Comparison of ENCODE assay signal across 8 mouse cellular contexts in genomic region chr13:112464626-112465287, GRCm38 (mm10). TPM values are rescaled to one million over a fixed set of nuclear protein-coding genes. Genes with fewer than 3 reads are reported as not detected.
DNase-seq lines count a peak whose midpoint lies in the region; ATAC-seq and TF ChIP-seq lines count a peak whose summit lies in the region.

No protein-coding gene starts in this region.

- no peaks in the 10 kb centered on the region for H3K9me3 ChIP-seq in embryonic facial prominence, embryonic 11.5 days (replicated peaks; ENCODE audit: control insufficient read depth, low read length)
- H3K9me3 ChIP-seq in hindbrain, embryonic 10.5 days: no peaks in the 10 kb centered on the region
- no peaks in the 10 kb centered on the region for H3K9me3 ChIP-seq in liver, embryonic 11.5 days (ENCODE audit: control insufficient read depth, low read length)

- DNase-seq in gastrocnemius, postnatal 14 days: peak; percentile 19
- DNase-seq in gastrocnemius, postnatal 25 days: no peak
- DNase-seq in embryonic facial prominence, embryonic 11.5 days (ENCODE audit: low spot score): peak; percentile 30
- DNase-seq in hindbrain, embryonic 10.5 days (ENCODE audit: low spot score): no peak
- peak; percentile 36 for DNase-seq in liver, embryonic 11.5 days (ENCODE audit: low spot score)

- no peak for TF ChIP-seq POLR2A in olfactory bulb, adult 2 months (IDR thresholded peaks at IDR 0.05; ENCODE audit: insufficient read depth, low read depth, low read length)

- intact Hi-C loops in gastrocnemius, postnatal 14 days (cut with DNase I; ENCODE audit: low total_unique reads): no loop called here

- peak overlapping the region; percentile 52 for H3K4me2 ChIP-seq in embryonic facial prominence, embryonic 11.5 days (ENCODE audit: low read depth, low read length)
- peak overlapping the region; percentile 73 for H3K4me2 ChIP-seq in liver, embryonic 11.5 days

- TF ChIP-seq CTCF in olfactory bulb, adult 2 months (IDR thresholded peaks at IDR 0.05; ENCODE audit: insufficient read depth, low read depth, low read length): no peak

- WGBS in embryonic facial prominence, embryonic 11.5 days: 5% methylated on average over 18 of the region's 18 CpGs
- WGBS in hindbrain, embryonic 10.5 days: 7% methylated on average over 18 of the region's 18 CpGs
- 5% methylated on average over 18 of the region's 18 CpGs for WGBS in liver, embryonic 11.5 days
- 2% methylated on average over 18 of the region's 18 CpGs for WGBS in olfactory bulb, adult 2 months

- no peaks in the 10 kb centered on the region for H3K36me3 ChIP-seq in embryonic facial prominence, embryonic 11.5 days (replicated peaks; ENCODE audit: control insufficient read depth, insufficient read depth, low read depth, low read length)
- no peaks in the 10 kb centered on the region for H3K36me3 ChIP-seq in hindbrain, embryonic 10.5 days
- no peaks in the 10 kb centered on the region for H3K36me3 ChIP-seq in liver, embryonic 11.5 days (ENCODE audit: control insufficient read depth, insufficient read depth, low read length)

- no peak overlapping the region for H3K27ac ChIP-seq in embryonic facial prominence, embryonic 11.5 days (replicated peaks; ENCODE audit: low read depth, low read length)
- peak overlapping the region; percentile 95 for H3K27ac ChIP-seq in hindbrain, embryonic 10.5 days
- no peak overlapping the region for H3K27ac ChIP-seq in liver, embryonic 11.5 days (ENCODE audit: low read depth, low read length)
- peak overlapping the region; percentile 11; the same call in 1 of the 2 replicates for H3K27ac ChIP-seq in olfactory bulb, adult 2 months (ENCODE audit: insufficient read depth, low read depth, low read length)

- no peak for ATAC-seq in embryonic facial prominence, embryonic 11.5 days (replicated peaks; ENCODE audit: insufficient number of reproducible peaks, low FRiP score, low TSS enrichment, low read depth)
- ATAC-seq in liver, embryonic 11.5 days (replicated peaks; ENCODE audit: low FRiP score): no peak
- ATAC-seq in frontal cortex, adult (ENCODE audit: low TSS enrichment): no peak
- ATAC-seq in erythroid progenitor cell, adult 5-6 weeks (replicated peaks; ENCODE audit: low FRiP score, poor library complexity, severe bottlenecking): no peak

- peak overlapping the region; percentile 93 for H3K9ac ChIP-seq in embryonic facial prominence, embryonic 11.5 days (replicated peaks; ENCODE audit: low read length)
- peak overlapping the region; percentile 80 for H3K9ac ChIP-seq in liver, embryonic 11.5 days (ENCODE audit: low read depth, low read length)

- peak overlapping the region; percentile 78 for H3K4me3 ChIP-seq in embryonic facial prominence, embryonic 11.5 days (ENCODE audit: low read depth, low read length)
- peak overlapping the region; percentile 85 for H3K4me3 ChIP-seq in hindbrain, embryonic 10.5 days
- H3K4me3 ChIP-seq in liver, embryonic 11.5 days (ENCODE audit: low read depth, low read length): peak overlapping the region; percentile 81
- H3K4me3 ChIP-seq in olfactory bulb, adult 2 months (ENCODE audit: insufficient read depth, low read depth, low read length): peak overlapping the region; percentile 70

- H3K27me3 ChIP-seq in embryonic facial prominence, embryonic 11.5 days (ENCODE audit: control insufficient read depth, insufficient read depth, low read length): no peaks in the 10 kb centered on the region
- H3K27me3 ChIP-seq in hindbrain, embryonic 10.5 days (ENCODE audit: insufficient read depth, poor library complexity, severe bottlenecking): peaks cover 4% of the 10 kb centered on the region; the same call in 1 of the 2 replicates
- H3K27me3 ChIP-seq in liver, embryonic 11.5 days (replicated peaks; ENCODE audit: control insufficient read depth, insufficient read depth, low read length): no peaks in the 10 kb centered on the region

- no peaks in the 10 kb centered on the region for H3K4me1 ChIP-seq in embryonic facial prominence, embryonic 11.5 days (ENCODE audit: control insufficient read depth, insufficient read depth, low read length)
- H3K4me1 ChIP-seq in hindbrain, embryonic 10.5 days (replicated peaks): peaks cover 27% of the 10 kb centered on the region
- H3K4me1 ChIP-seq in liver, embryonic 11.5 days (replicated peaks; ENCODE audit: control insufficient read depth, insufficient read depth, low read length): peaks cover 13% of the 10 kb centered on the region
- peaks cover 4% of the 10 kb centered on the region; the same call in 1 of the 2 replicates for H3K4me1 ChIP-seq in olfactory bulb, adult 2 months (ENCODE audit: control insufficient read depth, insufficient read depth, low read length)

RNA-seq across cellular contexts. Expression of gene Il6st, which starts 0.9 kb away (rescaled TPM):
- 100 to 1,000 TPM; 112 to 121 TPM for total RNA-seq in gastrocnemius, postnatal 14 days (2021)
- total RNA-seq in gastrocnemius, postnatal 25 days (2021): 100 to 1,000 TPM; 131 to 142 TPM
- polyA plus RNA-seq in embryonic facial prominence, embryonic 11.5 days (2014; fragmentation: Nextera tagmentation; extraction: Ambion mirVana): 25.8 and 33.0 TPM in 2 replicates
- 22.8 and 24.5 TPM in 2 replicates for polyA plus RNA-seq in hindbrain, embryonic 10.5 days (2016; fragmentation: Nextera tagmentation; extraction: Ambion mirVana)
- polyA plus RNA-seq in liver, embryonic 11.5 days (2014; fragmentation: Nextera tagmentation; extraction: Ambion mirVana): 12.4 and 14.0 TPM in 2 replicates
- 95.1 TPM in 1 of 2 replicates, not detected in the other for polyA plus RNA-seq in olfactory bulb, adult 2 months (2012; ENCODE audit: insufficient read depth, insufficient read length, low replicate concordance, missing spikeins)
- total RNA-seq in erythroid progenitor cell, adult 5-6 weeks (2015; ENCODE audit: low replicate concordance): 13.7 and 27.7 TPM in 2 replicates
- 4.0 and 4.1 TPM in 2 replicates for total RNA-seq in erythroid progenitor cell, adult 5-6 weeks (2017; ENCODE audit: low replicate concordance)

Comparison
In these comparisons a context has a peak if more than half of its experiments do, and no peak if none do; other contexts are left out.
1. DNase-seq: peak in gastrocnemius, postnatal 14 days (single experiment), embryonic facial prominence, embryonic 11.5 days (single experiment) and liver, embryonic 11.5 days (single experiment); none in gastrocnemius, postnatal 25 days (single experiment) and hindbrain, embryonic 10.5 days (single experiment).
2. H3K27ac ChIP-seq: peak in hindbrain, embryonic 10.5 days (single experiment) and olfactory bulb, adult 2 months (single experiment); none in embryonic facial prominence, embryonic 11.5 days (single experiment) and liver, embryonic 11.5 days (single experiment).
3. Peak in every context shown above with its lines, with median percentiles within 50 percentile points of each other: H3K4me3 ChIP-seq.